Mouse (Mus musculus): Measurements from ENCODE around the gene Hspb6. TPM values are rescaled to one million over a fixed set of nuclear protein-coding genes. Genes with fewer than 3 reads are reported as not detected.

Hspb6 gene
- total and polyA plus RNA-seq, 3 experiments, result 0.79 to 6.0 (median 2.3) TPM

GRCm38 (mm10) chr7:30602583-30602982 lies 50.6 kb downstream of the Hspb6 start:
- Histone ChIP-seq H3K9me3 (replicated peaks; ENCODE audit: low read length) (peaks cover 3% of the 10 kb centered on the region), H3K9ac (ENCODE audit: insufficient read depth, low read depth) (no peak overlapping the region), H3K27me3 (replicated peaks) (no peaks in the 10 kb centered on the region), H3K4me1 (ENCODE audit: control insufficient read depth in 1 of 2, insufficient read depth in 2 of 2) (peaks cover 15 to 21% of the 10 kb centered on the region in 2 experiments), H3K36me3 (replicated peaks in 1 of 2; ENCODE audit: control insufficient read depth in 1 of 2, insufficient read depth in 1 of 2, low read length in 1 of 2) (peaks cover 0 to 24% of the 10 kb centered on the region in 2 experiments), H3K4me3 (replicated peaks in 1 of 3; ENCODE audit: low read depth in 2 of 3, low read length in 2 of 3, poor library complexity in 1 of 3) (no peak overlapping the region), H3K27ac (ENCODE audit: insufficient read depth, low read depth) (no peak overlapping the region), H3K79me2 (replicated peaks; ENCODE audit: control insufficient read depth, extremely low read depth, insufficient read depth, poor library complexity, severe bottlenecking) (peaks cover 3% of the 10 kb centered on the region), H3K4me2 (ENCODE audit: insufficient read depth, low read depth, poor library complexity, severe bottlenecking) (no peak overlapping the region)
- TF ChIP-seq ZNF384 (IDR thresholded peaks at IDR 0.05; ENCODE audit: low read depth, low read length) (no peak), TBP (conservative IDR thresholded peaks at IDR 0.05; ENCODE audit: low read depth, low read length) (no peak), JUN (IDR thresholded peaks at IDR 0.05; ENCODE audit: insufficient read depth, low read depth, low read length) (no peak), USF1 (IDR thresholded peaks at IDR 0.05; ENCODE audit: low read depth, low read length) (no peak), UBTF (IDR thresholded peaks at IDR 0.05; ENCODE audit: low read depth, low read length) (no peak)
- in situ Hi-C loops (cut with MboI; ENCODE audit: low pct_ligation_motif_present, low pct_unique_long_range_greater_than_20kb, low sequenced_read_pairs), result no loop called here
- DNase-seq (ENCODE audit: extremely low read depth), result no peak
- dilution Hi-C loops (cut with MboI; ENCODE audit: extremely low pct_ligation_motif_present, extremely low pct_unique_long_range_greater_than_20kb, low sequenced_read_pairs), result no loop called here

GRCm38 (mm10) chr7:30604424-30604823 lies 52.4 kb downstream of the Hspb6 start:
- peak overlapping the region; percentile 51 for H3K9ac ChIP-seq (ENCODE audit: insufficient read depth, low read depth)
- H3K27me3 ChIP-seq (replicated peaks), result no peaks in the 10 kb centered on the region
- H3K9me3 ChIP-seq (replicated peaks; ENCODE audit: low read length), result peaks cover 3% of the 10 kb centered on the region
- peak overlapping the region; percentile 52 for H3K4me2 ChIP-seq (ENCODE audit: insufficient read depth, low read depth, poor library complexity, severe bottlenecking)
- no peak for DNase-seq (ENCODE audit: extremely low read depth)
- peaks cover 3% of the 10 kb centered on the region for H3K79me2 ChIP-seq (replicated peaks; ENCODE audit: control insufficient read depth, extremely low read depth, insufficient read depth, poor library complexity, severe bottlenecking)
- H3K27ac ChIP-seq (ENCODE audit: insufficient read depth, low read depth), result peak overlapping the region; percentile 64
- H3K36me3 ChIP-seq (replicated peaks in 1 of 2; ENCODE audit: control insufficient read depth in 1 of 2, insufficient read depth in 1 of 2, low read length in 1 of 2), result peaks cover 0 to 27% of the 10 kb centered on the region in 2 experiments
- in situ Hi-C loops (cut with MboI; ENCODE audit: low pct_ligation_motif_present, low pct_unique_long_range_greater_than_20kb, low sequenced_read_pairs), result no loop called here
- peak overlapping the region in 2 of 3 experiments; percentile 23 to 60 for H3K4me3 ChIP-seq (replicated peaks in 1 of 3; ENCODE audit: low read depth in 2 of 3, low read length in 2 of 3, poor library complexity in 1 of 3)
- dilution Hi-C loops (cut with MboI; ENCODE audit: extremely low pct_ligation_motif_present, extremely low pct_unique_long_range_greater_than_20kb, low sequenced_read_pairs), result no loop called here
- peaks cover 23 to 29% of the 10 kb centered on the region in 2 experiments for H3K4me1 ChIP-seq (ENCODE audit: control insufficient read depth in 1 of 2, insufficient read depth in 2 of 2)
- no peak for TF ChIP-seq CTCF (conservative IDR thresholded peaks at IDR 0.05 in 1 of 2, IDR thresholded peaks at IDR 0.05 in 1 of 2; ENCODE audit: low read depth in 2 of 2, low read length in 2 of 2)
- TF ChIP-seq EP300 (IDR thresholded peaks at IDR 0.05; ENCODE audit: low read length), result no peak
- 0 out of 2 replicates have a peak, but pooled peaks have one; percentile 10 for TF ChIP-seq USF2 (conservative IDR thresholded peaks at IDR 0.05; ENCODE audit: low read depth, low read length)
- TF ChIP-seq RAD21 (IDR thresholded peaks at IDR 0.05; ENCODE audit: low read depth, low read length), result no peak
- no peak for TF ChIP-seq UBTF (IDR thresholded peaks at IDR 0.05; ENCODE audit: low read depth, low read length)
- no peak for TF ChIP-seq TCF12 (IDR thresholded peaks at IDR 0.05; ENCODE audit: low read depth, low read length)
- TF ChIP-seq POLR2A (IDR thresholded peaks at IDR 0.05; ENCODE audit: low read depth, low read length), result peak; percentile 28; the same call in 1 of the 2 replicates
- peak; percentile 61 for TF ChIP-seq USF1 (IDR thresholded peaks at IDR 0.05; ENCODE audit: low read depth, low read length)
- no peak for TF ChIP-seq MAFK (IDR thresholded peaks at IDR 0.05; ENCODE audit: insufficient replicate concordance, low read length)
- TF ChIP-seq MYC (IDR thresholded peaks at IDR 0.05; ENCODE audit: low read depth, low read length), result no peak; the same call in 1 of the 2 replicates
- TF ChIP-seq ZMIZ1 (IDR thresholded peaks at IDR 0.05; ENCODE audit: low read depth, low read length), result no peak
- no peak for TF ChIP-seq MAZ (IDR thresholded peaks at IDR 0.05; ENCODE audit: low read depth, low read length)
- no peak for TF ChIP-seq ETS1 (conservative IDR thresholded peaks at IDR 0.05; ENCODE audit: low read depth, low read length)
- TF ChIP-seq RCOR1 (conservative IDR thresholded peaks at IDR 0.05; ENCODE audit: low read depth, low read length), result no peak
- TF ChIP-seq GABPA (IDR thresholded peaks at IDR 0.05; ENCODE audit: insufficient replicate concordance, low read depth, low read length), result no peak
- no peak for TF ChIP-seq TBP (conservative IDR thresholded peaks at IDR 0.05; ENCODE audit: low read depth, low read length)
- TF ChIP-seq ZC3H11A (IDR thresholded peaks at IDR 0.05; ENCODE audit: low read depth, low read length), result no peak
- TF ChIP-seq ZKSCAN1 (IDR thresholded peaks at IDR 0.05; ENCODE audit: borderline replicate concordance, low read depth, low read length), result no peak
- TF ChIP-seq CHD2 (IDR thresholded peaks at IDR 0.05; ENCODE audit: low read length), result no peak
- no peak for TF ChIP-seq MEF2A (IDR thresholded peaks at IDR 0.05; ENCODE audit: borderline replicate concordance, low read depth, low read length)
- peak; percentile 9; the same call in 1 of the 2 replicates for TF ChIP-seq IRF4 (IDR thresholded peaks at IDR 0.05; ENCODE audit: low read depth, low read length)
- TF ChIP-seq MXI1 (IDR thresholded peaks at IDR 0.05; ENCODE audit: low read depth, low read length), result no peak
- TF ChIP-seq PAX5 (IDR thresholded peaks at IDR 0.05; ENCODE audit: low read length), result no peak
- no peak for TF ChIP-seq CHD1 (IDR thresholded peaks at IDR 0.05; ENCODE audit: low read depth, low read length)
- TF ChIP-seq BHLHE40 (IDR thresholded peaks at IDR 0.05; ENCODE audit: low read depth, low read length), result peak; percentile 81
- no peak for TF ChIP-seq NRF1 (IDR thresholded peaks at IDR 0.05; ENCODE audit: low read depth, low read length)
- no peak for TF ChIP-seq POLR2AphosphoS2 (IDR thresholded peaks at IDR 0.05; ENCODE audit: low read depth, low read length)
- no peak for TF ChIP-seq NELFE (IDR thresholded peaks at IDR 0.05; ENCODE audit: low read depth, low read length)
- no peak for TF ChIP-seq ZNF384 (IDR thresholded peaks at IDR 0.05; ENCODE audit: low read depth, low read length)
- TF ChIP-seq SMC3 (IDR thresholded peaks at IDR 0.05; ENCODE audit: low read depth, low read length), result no peak
- no peak for TF ChIP-seq MAX (IDR thresholded peaks at IDR 0.05; ENCODE audit: low read length)
- TF ChIP-seq SIN3A (IDR thresholded peaks at IDR 0.05; ENCODE audit: low read length), result peak; percentile 35

Data from CH12.LX (cell line).